Mouse (Mus musculus): ENCODE data around the gene Zc3h15.

GRCm38 (mm10) chr2:83627932-83628331, 16.3 kb upstream of the Zc3h15 start:
- TF ChIP-seq CTCF (IDR thresholded peaks at IDR 0.05; ENCODE audit: insufficient read depth, low read depth, low read length), result no peak
- TF ChIP-seq POLR2A (IDR thresholded peaks at IDR 0.05; ENCODE audit: insufficient read depth, low read depth, low read length), result no peak
